Mouse (Mus musculus): ENCODE measurements around the gene Chd4. TPM values are rescaled to one million over a fixed set of nuclear protein-coding genes. Genes with fewer than 3 reads are reported as not detected.

The Chd4 gene
- polyA plus RNA-seq, 2 experiments: 78.6 to 89.7 TPM

- WGBS: 86% methylated on average over 8 of the region's 8 CpGs
- H3K9ac ChIP-seq (ENCODE audit: low read depth, low read length, severe bottlenecking): no peak overlapping the region
- H3K27me3 ChIP-seq (ENCODE audit: control insufficient read depth, insufficient read depth, low read length): no peaks in the 10 kb centered on the region
- peaks cover 15% of the 10 kb centered on the region for H3K4me1 ChIP-seq (ENCODE audit: control insufficient read depth, insufficient read depth, low read length)
- no peak overlapping the region for H3K4me3 ChIP-seq (replicated peaks; ENCODE audit: low read length)
- H3K9me3 ChIP-seq (ENCODE audit: control insufficient read depth, low read length): no peaks in the 10 kb centered on the region
- no peak overlapping the region for H3K4me2 ChIP-seq (replicated peaks; ENCODE audit: low read depth, low read length, severe bottlenecking)
- TF ChIP-seq POLR2A (IDR thresholded peaks at IDR 0.05; ENCODE audit: borderline replicate concordance, extremely low read depth, insufficient read depth, insufficient read length): no peak
- DNase-seq (ENCODE audit: low spot score): no peak
- H3K36me3 ChIP-seq (ENCODE audit: control insufficient read depth, insufficient read depth, low read length): peaks cover 65% of the 10 kb centered on the region
- H3K27ac ChIP-seq (replicated peaks; ENCODE audit: low read depth, low read length): no peak overlapping the region
- ATAC-seq (ENCODE audit: low FRiP score, low read depth): no peak
Observed at GRCm38 (mm10) chr6:125142436-125142835, 46.7 kb downstream of the Chd4 start.

GRCm38 (mm10) chr6:125143128-125143527, 47.3 kb downstream of the Chd4 start:
- no peak for TF ChIP-seq POLR2A (IDR thresholded peaks at IDR 0.05; ENCODE audit: borderline replicate concordance, extremely low read depth, insufficient read depth, insufficient read length)
- Histone ChIP-seq H3K9me3 (ENCODE audit: control insufficient read depth, low read length) (no peaks in the 10 kb centered on the region), H3K4me2 (replicated peaks; ENCODE audit: low read depth, low read length, severe bottlenecking) (no peak overlapping the region), H3K9ac (ENCODE audit: low read depth, low read length, severe bottlenecking) (no peak overlapping the region), H3K27me3 (ENCODE audit: control insufficient read depth, insufficient read depth, low read length) (no peaks in the 10 kb centered on the region), H3K27ac (replicated peaks; ENCODE audit: low read depth, low read length) (no peak overlapping the region), H3K36me3 (ENCODE audit: control insufficient read depth, insufficient read depth, low read length) (peaks cover 59% of the 10 kb centered on the region), H3K4me3 (replicated peaks; ENCODE audit: low read length) (no peak overlapping the region), H3K4me1 (ENCODE audit: control insufficient read depth, insufficient read depth, low read length) (peaks cover 19% of the 10 kb centered on the region)
- whole genome bisulfite sequencing: 74% methylated on average over 3 of the region's 3 CpGs
- ATAC-seq (ENCODE audit: low FRiP score, low read depth): no peak
- DNase-seq (ENCODE audit: low spot score): no peak

GRCm38 (mm10) chr6:125143904-125144303, 48.1 kb downstream of the Chd4 start:
- no peak overlapping the region for H3K9ac ChIP-seq (ENCODE audit: low read depth, low read length, severe bottlenecking)
- WGBS: 79% methylated on average over 9 of the region's 9 CpGs
- H3K27ac ChIP-seq (replicated peaks; ENCODE audit: low read depth, low read length): no peak overlapping the region
- peaks cover 57% of the 10 kb centered on the region for H3K36me3 ChIP-seq (ENCODE audit: control insufficient read depth, insufficient read depth, low read length)
- no peak for TF ChIP-seq POLR2A (IDR thresholded peaks at IDR 0.05; ENCODE audit: borderline replicate concordance, extremely low read depth, insufficient read depth, insufficient read length)
- DNase-seq (ENCODE audit: low spot score) (no peak), ATAC-seq (ENCODE audit: low FRiP score, low read depth) (no peak)
- no peaks in the 10 kb centered on the region for H3K9me3 ChIP-seq (ENCODE audit: control insufficient read depth, low read length)
- H3K27me3 ChIP-seq (ENCODE audit: control insufficient read depth, insufficient read depth, low read length): no peaks in the 10 kb centered on the region
- H3K4me1 ChIP-seq (ENCODE audit: control insufficient read depth, insufficient read depth, low read length): peaks cover 20% of the 10 kb centered on the region
- H3K4me3 ChIP-seq (replicated peaks; ENCODE audit: low read length): no peak overlapping the region
- no peak overlapping the region for H3K4me2 ChIP-seq (replicated peaks; ENCODE audit: low read depth, low read length, severe bottlenecking)

- peaks cover 49% of the 10 kb centered on the region for H3K36me3 ChIP-seq (ENCODE audit: control insufficient read depth, insufficient read depth, low read length)
- ATAC-seq (ENCODE audit: low FRiP score, low read depth): peak; percentile 89
Observed at GRCm38 (mm10) chr6:125145001-125145400, 49.2 kb downstream of the Chd4 start, which contains the start of gene Iffo1. Iffo1 (plus strand) TSS chr6:125145241.

DNA sequence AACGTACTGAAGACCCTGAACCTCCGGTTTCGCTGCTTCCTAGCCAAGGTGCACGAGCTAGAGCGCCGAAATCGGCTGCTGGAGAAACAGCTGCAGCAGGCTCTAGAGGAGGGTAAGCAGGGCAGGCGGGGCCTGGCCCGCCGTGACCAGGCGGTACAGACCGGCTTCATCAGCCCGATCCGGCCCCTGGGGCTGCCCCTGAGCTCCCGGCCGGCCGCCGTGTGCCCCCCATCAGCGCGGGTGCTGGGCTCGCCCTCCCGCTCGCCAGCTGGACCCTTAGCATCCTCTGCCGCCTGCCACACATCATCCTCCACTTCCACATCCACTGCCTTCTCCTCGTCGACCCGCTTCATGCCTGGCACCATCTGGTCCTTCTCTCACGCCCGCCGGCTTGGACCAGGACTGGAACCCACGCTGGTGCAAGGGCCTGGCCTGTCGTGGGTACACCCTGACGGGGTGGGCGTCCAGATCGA, 49.7 kb downstream of the Chd4 start:
- TF ChIP-seq POLR2A (IDR thresholded peaks at IDR 0.05; ENCODE audit: borderline replicate concordance, extremely low read depth, insufficient read depth, insufficient read length): no peak
- peak overlapping the region; percentile 71 for H3K4me3 ChIP-seq (replicated peaks; ENCODE audit: low read length)
- H3K36me3 ChIP-seq (ENCODE audit: control insufficient read depth, insufficient read depth, low read length): peaks cover 44% of the 10 kb centered on the region
- peak; percentile 47 for ATAC-seq (ENCODE audit: low FRiP score, low read depth)
- H3K27ac ChIP-seq (replicated peaks; ENCODE audit: low read depth, low read length): peak overlapping the region; percentile 89
- no peaks in the 10 kb centered on the region for H3K27me3 ChIP-seq (ENCODE audit: control insufficient read depth, insufficient read depth, low read length)
- H3K4me2 ChIP-seq (replicated peaks; ENCODE audit: low read depth, low read length, severe bottlenecking): peak overlapping the region; percentile 90
- peaks cover 20% of the 10 kb centered on the region for H3K4me1 ChIP-seq (ENCODE audit: control insufficient read depth, insufficient read depth, low read length)
- H3K9ac ChIP-seq (ENCODE audit: low read depth, low read length, severe bottlenecking): peak overlapping the region; percentile 87
- no peaks in the 10 kb centered on the region for H3K9me3 ChIP-seq (ENCODE audit: control insufficient read depth, low read length)
- WGBS: 3% methylated on average over 26 of the region's 35 CpGs
- peak; percentile 36 for DNase-seq (ENCODE audit: low spot score)

More at GRCm38 (mm10) chr6:125145001-125145400, 49.2 kb downstream of the Chd4 start, which contains the start of gene Iffo1:
- H3K9me3 ChIP-seq (ENCODE audit: control insufficient read depth, low read length): no peaks in the 10 kb centered on the region
- TF ChIP-seq POLR2A (IDR thresholded peaks at IDR 0.05; ENCODE audit: borderline replicate concordance, extremely low read depth, insufficient read depth, insufficient read length): 0 out of 2 replicates have a peak, but pooled peaks have one; percentile 26
- under 1% methylated on average over 16 of the region's 16 CpGs for WGBS
- H3K27me3 ChIP-seq (ENCODE audit: control insufficient read depth, insufficient read depth, low read length): no peaks in the 10 kb centered on the region
- peak; percentile 90 for DNase-seq (ENCODE audit: low spot score)
- peak within 1 kb of the TSS; percentile 89 for H3K27ac ChIP-seq (replicated peaks; ENCODE audit: low read depth, low read length)
- H3K9ac ChIP-seq (ENCODE audit: low read depth, low read length, severe bottlenecking): peak within 1 kb of the TSS; percentile 87
- H3K4me1 ChIP-seq (ENCODE audit: control insufficient read depth, insufficient read depth, low read length): peaks cover 20% of the 10 kb centered on the region
- peak within 1 kb of the TSS; percentile 90 for H3K4me2 ChIP-seq (replicated peaks; ENCODE audit: low read depth, low read length, severe bottlenecking)
- H3K4me3 ChIP-seq (replicated peaks; ENCODE audit: low read length): peak within 1 kb of the TSS; percentile 71
